Mouse (Mus musculus) adipocyte (in vitro differentiated cells): Measurements from ENCODE around the gene Nup50.
A peak's percentile ranks its signal among the peaks of the same experiment; 100 is the strongest.

Experiments
- DNase-seq: peaks from one replicate; pipeline ENCODE4 v3.0.0-alpha.2; 2016; ENCODE audit warnings: low spot score

Nup50 gene

DNA sequence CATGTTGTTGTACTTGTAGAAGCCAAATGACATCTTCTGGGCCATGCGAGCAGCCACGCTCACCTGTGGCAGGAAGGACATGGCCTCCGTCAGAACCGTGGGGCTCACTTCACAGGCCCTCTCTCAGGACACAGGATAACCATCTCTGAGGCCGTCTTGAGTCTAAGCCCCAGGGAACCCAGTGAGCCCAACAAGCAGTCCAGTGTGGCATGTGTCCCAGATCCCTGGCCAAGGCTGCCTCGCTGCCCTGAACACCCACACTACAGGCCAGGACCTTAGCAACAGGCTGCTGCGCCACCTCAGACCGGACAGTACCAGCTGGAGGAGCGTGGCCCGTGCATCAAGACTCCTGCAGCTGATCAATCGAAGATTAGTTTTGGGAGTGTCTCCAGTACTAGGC lies 30.0 kb downstream of the Nup50 start:
- no peak for DNase-seq

DNA sequence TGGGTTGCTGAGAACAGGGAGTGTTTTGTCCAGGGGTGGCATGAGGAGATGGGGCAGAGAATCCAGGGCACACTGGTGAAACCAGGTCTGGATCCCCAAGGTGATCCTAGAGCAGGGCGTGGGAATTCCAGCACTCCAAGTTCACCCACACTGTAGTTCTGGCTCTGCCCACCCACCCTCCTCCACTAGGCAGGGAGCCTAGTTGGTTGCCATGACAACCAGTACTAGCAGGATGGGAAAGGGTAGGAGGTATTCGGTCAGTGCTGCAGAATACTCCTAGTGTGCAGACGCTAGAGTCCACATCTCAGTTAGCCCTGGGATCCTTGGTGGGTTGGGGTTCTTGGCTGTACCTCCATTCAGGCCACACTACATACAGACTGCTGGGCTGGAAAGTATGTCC lies 34.6 kb downstream of the Nup50 start:
- peak; percentile 54 for DNase-seq

DNA sequence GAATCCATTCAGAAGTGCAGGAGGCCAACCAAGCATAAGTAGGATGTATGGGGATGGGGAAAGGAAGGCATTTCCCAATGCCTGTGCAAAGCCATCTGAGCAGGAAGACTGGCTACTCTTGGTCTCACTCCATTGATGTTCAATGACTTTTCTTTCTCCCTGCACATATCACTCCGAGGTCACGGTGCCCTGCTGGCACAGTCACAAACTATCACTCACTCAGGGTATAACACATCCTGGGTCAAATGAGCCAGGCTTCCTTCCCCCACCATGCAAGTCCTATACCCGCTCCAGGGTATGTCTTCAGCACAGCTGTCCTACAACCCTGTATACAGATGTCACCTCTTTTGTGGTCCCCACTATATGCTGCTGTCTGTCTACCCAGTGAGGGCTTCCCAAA lies 35.1 kb downstream of the Nup50 start:
- DNase-seq: no peak

DNA sequence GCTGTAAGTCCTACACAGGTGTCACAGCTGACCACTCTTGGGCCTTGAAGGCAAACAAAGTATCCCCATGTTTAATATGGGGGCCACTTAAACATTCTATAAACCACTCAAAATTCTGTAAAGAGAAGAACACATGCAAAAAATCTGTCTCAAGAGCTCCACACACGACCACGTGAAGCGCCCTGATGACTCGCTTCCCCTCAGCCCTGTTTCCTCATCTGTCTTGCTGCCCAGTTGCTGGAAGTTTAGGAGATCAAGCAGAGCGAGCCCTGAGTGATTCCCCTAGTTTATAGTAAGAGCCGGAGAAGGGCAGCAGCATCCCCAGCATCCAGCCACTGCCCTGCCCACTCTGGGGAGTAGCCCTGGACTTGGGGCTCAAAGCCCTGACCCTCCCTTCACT lies 36.7 kb downstream of the Nup50 start:
- DNase-seq: no peak

DNA sequence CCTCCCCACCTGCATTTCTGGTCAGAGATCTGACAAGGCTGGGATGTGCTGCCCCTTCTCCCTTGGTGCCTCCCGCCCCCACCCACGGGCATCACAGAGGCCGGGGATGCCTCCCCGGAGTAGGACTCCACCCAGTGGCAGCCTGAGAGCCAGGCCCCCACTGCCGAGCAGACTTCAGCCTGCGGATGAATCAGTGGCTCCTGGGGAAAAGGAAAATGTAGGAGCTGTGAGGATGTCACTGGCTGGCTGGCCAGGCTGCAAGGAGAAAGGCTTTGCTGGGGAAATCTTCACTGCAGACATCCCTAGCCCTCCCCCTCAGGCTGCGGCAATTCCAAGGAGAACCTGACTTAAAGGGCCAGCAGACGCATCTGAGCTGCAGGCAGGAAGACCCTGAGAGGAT lies 37.5 kb downstream of the Nup50 start:
- no peak for DNase-seq

DNA sequence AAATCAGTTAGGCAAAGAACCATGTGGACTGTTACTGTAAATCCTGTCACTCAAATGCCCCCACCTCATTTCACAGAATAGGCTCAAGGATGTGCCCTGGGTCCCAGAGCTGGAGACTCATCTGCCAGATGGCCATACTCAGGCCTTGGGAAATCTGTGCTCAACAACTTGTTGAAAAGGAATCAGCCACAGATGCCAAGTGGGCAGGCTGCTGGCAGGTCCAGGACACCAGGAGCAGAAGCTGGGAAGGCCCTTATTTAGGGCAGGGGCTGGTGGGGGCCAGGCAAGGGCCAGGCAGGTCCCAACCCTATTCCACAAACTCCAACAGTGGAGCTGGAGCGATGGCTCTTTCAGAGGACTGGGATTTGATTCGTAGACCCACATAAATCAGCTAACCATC lies 39.3 kb downstream of the Nup50 start:
- peak; percentile 48 for DNase-seq

DNA sequence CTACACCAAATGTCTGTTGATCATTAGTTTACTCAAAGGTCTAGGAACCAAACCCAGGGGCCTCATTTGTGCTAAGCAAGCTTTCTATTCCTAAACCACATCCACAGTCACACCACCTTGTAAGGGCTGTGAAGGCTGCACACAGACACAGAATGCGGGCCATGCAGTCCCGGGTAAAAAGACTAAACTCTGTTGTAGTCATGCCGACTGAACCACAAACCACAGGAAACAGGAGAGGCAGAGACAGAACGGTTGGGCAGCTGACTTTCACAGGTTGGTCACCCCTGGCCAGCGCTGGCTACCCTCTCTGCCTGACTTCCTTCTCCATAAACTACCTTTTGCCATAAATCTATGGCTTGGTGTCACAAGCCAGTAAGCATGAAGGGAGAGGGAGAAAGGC lies 41.6 kb downstream of the Nup50 start:
- no peak for DNase-seq

DNA sequence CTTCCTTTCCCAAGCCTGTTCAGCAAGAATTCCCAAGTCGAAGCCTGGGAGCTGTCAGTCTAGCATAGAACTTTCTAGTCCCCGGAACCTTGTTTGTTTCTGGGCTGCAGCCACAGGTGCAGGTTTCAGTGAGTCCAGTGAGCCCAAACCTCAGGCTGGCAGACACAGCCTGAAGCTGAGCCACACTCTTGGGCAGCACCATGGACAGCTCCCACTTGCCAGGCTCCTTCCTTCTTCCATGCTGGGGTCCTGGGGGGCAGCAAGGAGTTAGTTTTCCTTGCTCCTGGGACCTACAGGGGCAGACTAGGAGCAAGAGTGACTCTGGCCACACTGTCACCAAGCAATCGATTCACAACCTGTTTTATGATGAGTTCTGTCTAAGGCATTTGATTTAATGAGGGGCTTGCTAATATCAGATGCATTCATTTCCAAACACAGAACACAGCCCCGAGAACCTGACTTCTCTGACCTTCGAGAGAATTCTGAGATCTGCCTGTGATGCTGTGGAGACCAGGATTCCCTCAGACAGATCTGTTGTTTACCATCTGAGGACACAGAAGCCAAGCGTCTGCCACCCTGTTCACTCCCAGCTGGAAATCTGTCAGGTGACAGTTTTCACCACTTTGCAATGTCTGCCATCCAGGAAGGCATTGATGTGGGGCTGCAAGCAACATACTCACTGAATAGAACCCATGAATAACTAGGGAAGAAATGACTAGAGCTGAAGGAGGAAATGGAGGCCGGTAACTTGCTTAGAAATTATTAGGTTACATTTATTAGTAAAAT lies 42.6 kb downstream of the Nup50 start:
- DNase-seq: peak; percentile 66

DNA sequence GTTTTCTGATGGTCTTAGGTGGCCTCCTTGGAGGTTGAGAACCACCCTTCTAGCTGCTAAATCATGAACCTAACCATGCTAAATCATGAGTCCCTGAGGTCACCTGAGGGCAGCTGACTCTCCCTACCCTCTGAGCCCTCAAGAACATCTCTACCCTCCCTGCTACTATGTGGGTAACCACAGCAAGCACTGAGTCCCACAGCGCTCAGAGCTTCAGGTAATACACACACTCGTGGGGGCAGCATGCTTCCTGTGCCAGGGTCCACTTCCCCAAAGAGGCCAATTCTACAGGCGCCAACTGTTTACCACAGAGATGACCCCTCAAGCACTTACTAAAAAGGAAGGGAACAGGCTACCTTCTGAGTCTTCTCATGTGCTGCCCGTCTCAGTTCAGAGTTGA lies 45.3 kb downstream of the Nup50 start:
- DNase-seq: no peak

DNA sequence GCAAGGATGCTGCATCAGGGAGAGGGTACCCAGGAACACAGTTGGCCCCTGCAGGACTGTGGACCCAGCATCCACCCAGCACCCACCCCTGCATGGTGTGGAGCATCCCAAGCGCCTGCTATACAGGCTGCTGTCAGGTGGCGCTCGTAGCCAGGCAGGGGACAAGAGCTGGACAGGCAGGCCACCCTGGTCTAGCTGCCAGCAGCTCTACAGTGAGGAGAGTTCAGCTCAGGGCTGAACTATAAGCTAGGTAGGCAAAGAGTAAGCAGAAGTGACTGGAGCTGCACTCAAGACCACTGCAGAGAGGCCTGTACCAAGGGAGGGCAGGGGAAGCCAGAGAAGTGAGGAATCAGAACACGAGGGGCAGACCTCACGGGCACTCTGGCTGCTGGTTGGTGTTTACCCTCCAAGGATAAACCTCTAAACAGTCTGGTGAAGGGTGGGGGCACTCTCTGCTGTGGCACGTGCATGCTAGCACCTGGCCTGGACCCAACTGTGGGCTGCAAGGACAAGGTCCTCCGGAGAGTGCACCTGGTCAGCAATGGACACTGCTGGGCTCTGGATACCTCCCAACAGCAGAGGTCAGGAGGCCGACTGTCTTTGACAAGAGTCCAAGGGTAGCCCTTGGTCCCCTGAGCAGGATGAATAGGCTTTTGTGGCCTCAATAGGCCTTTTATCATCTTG lies 49.8 kb downstream of the Nup50 start:
- no peak for DNase-seq

DNA sequence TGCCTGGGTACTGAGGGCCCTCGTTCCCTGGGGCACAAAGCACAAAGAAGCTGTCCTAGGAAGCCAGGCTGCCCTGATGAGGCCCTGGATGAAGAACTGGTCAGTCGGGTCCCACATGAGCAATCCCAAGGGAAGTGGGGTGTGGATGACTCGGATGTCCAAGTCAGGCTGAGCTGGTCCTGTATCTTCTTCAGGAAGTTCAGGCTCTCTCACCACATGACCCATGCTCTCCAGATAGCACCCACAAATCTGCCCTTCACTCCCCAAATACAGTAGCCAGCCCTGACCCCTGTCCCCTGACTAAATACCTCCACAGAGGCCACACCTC lies 50.3 kb downstream of the Nup50 start:
- no peak for DNase-seq

DNA sequence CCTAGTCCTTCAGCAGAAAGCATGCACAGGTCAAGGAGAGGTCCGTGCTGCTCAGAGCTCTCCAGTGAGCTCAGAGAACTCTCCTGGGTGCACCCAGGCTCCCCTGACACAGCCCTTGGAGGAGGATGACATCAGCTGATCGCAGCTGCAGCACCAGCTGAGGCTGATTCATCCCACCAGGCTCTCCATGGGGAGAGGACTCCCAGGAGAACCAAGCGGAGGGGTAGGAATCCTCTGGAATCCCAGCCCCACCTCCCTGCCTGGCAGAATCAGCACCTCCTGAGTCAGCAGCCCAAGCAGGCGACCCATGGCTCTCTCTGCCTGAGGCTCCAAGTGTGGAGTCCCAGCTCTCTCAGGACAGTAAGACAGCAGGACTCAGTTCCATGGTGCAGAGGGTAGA lies 52.5 kb downstream of the Nup50 start:
- peak; percentile 18 for DNase-seq

DNA sequence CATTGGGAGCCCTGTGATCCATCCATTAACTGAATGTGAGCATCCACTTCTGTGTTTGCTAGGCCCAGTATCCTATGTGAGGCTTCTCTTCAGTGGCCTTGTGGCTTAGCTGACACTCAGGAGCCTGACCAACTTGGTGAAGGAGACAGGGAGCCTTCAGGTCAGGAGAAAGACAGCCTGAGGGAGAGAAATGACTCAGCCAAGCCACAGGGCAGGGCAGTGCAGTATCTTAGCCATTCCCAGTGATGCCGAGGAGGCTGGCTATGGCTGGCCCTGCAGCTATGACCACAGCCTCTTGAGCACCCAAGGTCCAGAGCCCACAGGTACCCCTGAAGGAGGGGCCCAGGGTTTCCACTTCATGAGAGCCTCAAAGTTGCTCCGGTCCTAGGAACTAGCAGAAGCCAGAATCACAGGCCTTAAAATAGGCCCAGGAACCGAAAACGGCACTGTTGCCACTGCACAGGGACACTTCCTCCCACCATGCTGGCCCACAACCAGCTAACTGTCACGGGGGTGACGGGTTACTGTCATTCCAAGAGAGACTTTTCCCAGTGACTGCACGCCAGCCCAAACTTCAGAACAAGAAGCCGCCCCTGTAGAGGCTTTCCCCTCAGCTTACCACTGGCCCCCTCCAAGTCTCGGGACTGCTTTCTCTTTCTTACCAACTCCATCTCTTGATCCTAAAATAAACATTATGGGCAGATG lies 58.5 kb downstream of the Nup50 start:
- no peak for DNase-seq

DNA sequence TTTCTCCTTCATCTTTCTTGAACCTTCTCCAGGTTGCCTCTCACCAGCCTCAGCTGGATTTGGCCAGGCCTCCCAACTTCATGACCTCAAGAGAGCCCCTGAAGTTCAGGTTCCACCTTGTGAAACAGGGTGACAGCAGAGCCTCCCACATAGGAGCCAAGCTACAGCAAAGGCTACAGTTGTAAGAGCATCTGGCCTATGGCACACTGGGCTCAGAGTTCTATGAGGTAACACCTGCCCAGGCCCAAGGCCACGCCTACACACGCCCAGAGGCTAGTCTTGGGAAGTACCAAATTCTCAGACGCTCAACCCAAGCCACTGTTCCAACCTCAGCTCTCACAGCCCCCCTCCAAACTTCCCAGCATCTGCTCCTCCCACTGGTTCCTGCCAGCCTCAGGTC lies 59.7 kb downstream of the Nup50 start:
- peak; percentile 34 for DNase-seq

DNA sequence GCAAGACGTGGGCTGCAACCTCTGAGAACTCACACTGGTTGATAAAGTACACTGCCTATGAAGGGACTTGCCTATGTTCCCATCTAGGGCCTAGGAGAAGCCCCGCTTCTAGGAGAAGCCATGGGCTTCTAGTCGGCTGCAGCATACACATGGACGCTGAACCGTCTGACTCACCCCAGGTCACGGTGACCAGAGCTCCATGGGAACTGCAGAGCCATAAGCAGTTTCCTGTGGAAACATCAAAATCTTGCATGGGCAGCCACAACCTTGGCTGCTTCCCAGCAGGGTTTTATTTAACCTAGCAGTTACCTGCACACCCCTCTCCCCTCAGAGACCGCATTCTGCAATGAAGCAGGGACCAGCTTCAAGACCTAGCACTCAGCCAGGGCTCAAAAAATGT lies 60.5 kb downstream of the Nup50 start:
- no peak for DNase-seq

DNA sequence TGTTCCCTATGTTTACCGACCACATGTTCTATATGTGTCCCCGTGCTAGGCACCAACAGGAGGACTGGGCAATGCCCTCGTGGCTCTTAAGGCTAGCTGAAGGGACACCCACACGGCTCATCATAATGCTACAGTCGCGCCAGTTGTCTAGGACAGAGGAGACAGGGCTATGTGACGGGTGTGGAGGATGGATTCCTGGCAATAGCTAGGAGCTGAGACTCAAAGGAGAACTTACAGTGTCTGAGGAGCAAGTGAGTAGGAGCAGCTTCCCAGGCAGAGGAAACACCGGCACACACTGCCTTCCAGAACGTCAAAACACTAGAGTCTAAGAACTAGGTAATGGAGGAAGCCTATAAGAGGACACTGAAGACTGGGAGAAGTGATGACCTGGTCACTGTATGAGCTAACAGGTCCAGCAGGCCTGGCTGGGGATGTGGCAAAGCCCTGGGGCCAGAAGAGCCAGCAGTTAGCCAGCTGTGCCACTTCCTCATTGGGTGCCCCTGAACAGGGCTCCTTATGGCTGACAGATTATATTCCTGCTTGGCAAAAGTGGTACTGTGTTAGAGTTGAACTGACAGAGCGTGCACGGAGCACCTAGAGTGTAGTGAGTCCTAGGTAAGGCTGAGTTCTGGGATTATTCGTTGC lies 62.4 kb downstream of the Nup50 start:
- DNase-seq: no peak

DNA sequence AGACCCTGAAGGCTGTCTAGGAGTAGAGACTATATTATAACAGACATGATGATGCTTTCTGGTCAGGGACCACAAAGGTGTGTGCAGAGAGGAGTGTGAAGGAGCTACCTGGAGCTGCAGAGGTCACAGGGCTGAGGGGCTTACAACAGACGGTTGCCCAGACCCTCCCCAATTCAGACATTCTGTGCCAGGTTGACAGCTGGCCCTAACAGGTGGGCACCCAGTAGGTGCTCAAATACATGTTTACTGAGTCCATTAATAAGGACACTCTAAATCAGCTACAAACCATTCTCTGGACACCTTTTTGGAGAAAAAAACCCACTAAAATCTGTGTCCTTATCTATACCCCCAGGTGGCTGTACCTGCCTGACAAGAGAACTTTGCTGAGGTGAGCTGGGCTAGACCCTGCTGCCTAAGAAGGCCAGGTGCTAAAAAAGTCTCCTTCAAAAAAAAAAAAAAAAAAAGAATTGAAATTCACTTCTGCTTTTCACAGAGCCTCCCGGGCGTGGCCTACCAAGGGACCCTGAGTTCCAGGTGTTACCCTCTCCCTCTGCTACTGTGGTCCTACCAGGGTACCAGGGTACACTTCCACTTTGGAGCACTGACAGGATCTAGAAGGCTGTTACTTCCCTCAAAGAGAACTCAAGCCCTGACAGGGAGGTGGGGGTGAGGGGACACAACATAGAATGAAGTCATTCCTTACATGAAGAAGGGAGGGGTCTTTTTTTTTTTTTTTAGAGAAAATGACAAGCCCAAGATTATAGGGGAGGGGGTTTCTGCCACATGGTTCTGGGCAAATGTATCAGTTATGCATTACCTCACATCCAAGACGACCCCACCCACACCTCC lies 63.2 kb downstream of the Nup50 start:
- no peak for DNase-seq

DNA sequence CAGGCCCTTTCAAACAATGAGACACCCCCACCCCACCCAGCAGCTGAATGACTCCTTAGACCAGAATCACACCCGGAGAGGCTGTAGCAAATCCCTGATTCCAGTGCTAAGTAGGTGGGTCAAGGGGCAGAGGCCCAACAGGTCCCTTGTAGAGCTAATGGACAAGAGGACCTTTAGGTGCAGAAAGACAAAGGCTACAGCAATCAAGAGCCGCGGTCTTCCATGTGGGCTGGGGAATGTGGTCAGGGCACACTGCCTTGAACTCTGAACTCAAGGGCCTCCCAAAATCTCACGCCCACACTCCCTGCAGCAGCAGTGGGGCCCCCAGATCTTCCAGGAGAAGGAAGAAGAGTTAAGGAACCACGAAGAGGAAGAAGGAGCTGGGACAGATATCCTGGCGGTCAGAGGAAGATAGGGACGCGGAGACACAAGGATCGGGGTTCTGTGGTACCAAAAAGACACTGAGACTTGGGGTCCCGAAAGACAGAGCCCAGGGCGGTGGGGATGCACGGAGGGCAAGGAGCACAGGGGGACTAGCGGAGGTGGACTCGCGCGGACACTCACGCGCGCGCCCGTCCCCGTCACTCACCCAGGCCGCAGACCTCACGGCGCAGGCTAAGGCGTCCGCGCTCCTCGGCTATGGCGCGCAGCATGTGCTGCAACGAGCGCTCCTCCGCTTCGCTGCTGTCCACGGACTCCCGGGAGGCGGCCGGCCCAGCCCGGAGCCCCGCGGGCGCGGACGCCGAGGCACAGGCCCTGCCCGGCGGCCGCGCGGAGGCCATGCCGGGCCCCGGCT lies 64.0 kb downstream of the Nup50 start:
- peak; percentile 28 for DNase-seq

DNA sequence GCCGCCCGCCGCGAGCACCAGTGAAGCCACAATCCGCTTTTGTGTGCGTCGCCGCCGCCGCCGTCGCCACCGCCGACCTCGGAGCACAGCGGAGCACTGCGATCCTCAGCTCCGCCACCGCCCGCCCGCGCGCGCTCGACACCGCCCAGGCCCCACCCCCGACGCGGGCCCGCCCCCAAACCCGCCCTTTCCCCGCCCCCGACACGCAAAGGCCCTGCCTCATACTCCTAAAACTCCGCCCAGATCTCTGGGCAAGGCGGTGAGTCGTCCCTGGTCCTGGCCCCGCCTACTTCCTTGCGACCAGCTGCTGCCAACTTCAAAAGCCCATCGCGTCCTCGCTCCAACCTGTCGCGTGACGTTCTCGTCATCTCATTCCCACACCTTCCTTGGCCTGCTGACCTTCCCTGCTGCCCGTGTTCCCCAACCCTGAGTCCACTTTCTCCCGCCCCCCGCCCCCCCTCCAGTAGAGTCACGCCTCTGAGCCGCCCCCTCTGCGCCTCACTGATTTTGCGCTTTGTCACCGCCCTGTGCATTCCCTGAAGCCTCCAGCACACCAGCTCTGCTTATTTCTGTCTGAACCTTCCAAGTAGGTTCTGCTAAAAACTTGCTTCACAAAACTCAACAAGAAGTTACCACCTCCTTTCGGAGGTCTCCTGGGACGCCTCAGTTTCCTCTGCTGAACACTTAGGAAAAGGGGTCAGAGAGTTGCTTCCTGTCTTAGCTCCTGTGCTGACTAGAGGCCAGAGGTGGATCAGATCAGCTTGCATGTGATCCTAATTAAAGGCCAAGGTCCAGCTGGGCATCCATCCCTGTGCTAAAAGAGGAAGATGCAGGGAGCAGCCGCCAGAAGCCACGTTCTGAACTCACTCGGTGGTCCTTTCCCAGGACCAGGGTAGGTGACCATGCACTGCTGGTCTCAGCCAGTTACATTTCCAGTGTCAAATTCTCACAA lies 64.9 kb downstream of the Nup50 start, which contains the start of gene 5031439G07Rik:
5031439G07Rik (minus strand) TSS at position 678 of the 952 bp plus-strand sequence.
- DNase-seq: peak; percentile 94

DNA sequence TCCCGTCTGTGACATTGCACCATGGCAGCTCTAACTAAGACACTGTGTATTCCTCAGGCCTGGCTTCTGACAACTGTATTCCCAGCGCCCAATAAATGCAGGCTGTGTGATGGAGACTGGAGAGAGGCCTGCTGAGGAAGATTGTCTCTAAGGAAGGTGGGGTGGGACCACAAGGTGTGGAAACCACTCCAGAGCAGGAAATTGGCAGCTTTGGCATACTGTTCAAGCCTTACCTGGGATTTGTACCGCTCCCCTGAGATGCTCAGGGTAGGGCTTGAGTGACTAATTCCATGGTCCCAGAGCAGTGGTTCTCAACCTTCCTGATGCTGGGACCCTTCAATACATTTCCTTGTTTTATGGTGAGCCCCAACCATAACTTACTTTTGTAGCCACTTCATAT lies 65.9 kb downstream of the Nup50 start:
- no peak for DNase-seq
